Mouse (Mus musculus) hindbrain, postnatal 0 days (tissue): ENCODE results near the gene Zfp775. TPM values are rescaled to one million over a fixed set of nuclear protein-coding genes. Genes with fewer than 3 reads are reported as not detected.
A peak's percentile ranks its signal among the peaks of the same experiment; 100 is the strongest.

ENCODE experiments used
- ATAC-seq: fragments of 200-750 bp; cut with Nextera tagmentation; 2 replicates; pipeline ENCODE4 v1.8.0; 2017; ENCODE audit warnings: mild to moderate bottlenecking, moderate TSS enrichment, moderate library complexity
- DNase-seq: peaks from one replicate; pipeline ENCODE4 v3.0.0-alpha.2; 2015; ENCODE audit warnings: low spot score
- H3K27ac ChIP-seq: fragments of 300-500 bp; sonication (generic); 2 replicates; pipeline ENCODE4 v1.5.1; 2014; ENCODE audit warnings: mild to moderate bottlenecking
- H3K27me3 ChIP-seq: fragments of 300-500 bp; sonication (generic); 2 replicates; pipeline ENCODE4 v1.6.1; 2014; ENCODE audit warnings: low read length, mixed read lengths; ENCODE audit not compliant: insufficient read depth
- H3K36me3 ChIP-seq: fragments of 300-500 bp; sonication (generic); 2 replicates; pipeline ENCODE4 v1.6.1; 2014; ENCODE audit warnings: low read length, mixed read lengths; ENCODE audit not compliant: insufficient read depth
- H3K4me1 ChIP-seq: fragments of 300-500 bp; sonication (generic); 2 replicates; pipeline ENCODE4 v1.6.1; 2014; ENCODE audit warnings: antibody characterized with exemption, low read length, mixed read lengths; ENCODE audit not compliant: insufficient read depth
- H3K4me2 ChIP-seq: fragments of 300-500 bp; sonication (generic); 2 replicates; pipeline ENCODE4 v1.6.1; 2014; ENCODE audit warnings: low read depth, mild to moderate bottlenecking, low read length, moderate library complexity, mixed read lengths
- H3K4me3 ChIP-seq: fragments of 300-500 bp; sonication (generic); 2 replicates; pipeline ENCODE4 v1.5.1; 2014; ENCODE audit warnings: low read length
- H3K9ac ChIP-seq: fragments of 300-500 bp; sonication (generic); replicated peaks from 2 replicates; pipeline ENCODE4 v1.6.1; 2014; ENCODE audit warnings: mild to moderate bottlenecking, low read length, moderate library complexity, mixed read lengths
- H3K9me3 ChIP-seq: fragments of 300-500 bp; sonication (generic); 2 replicates; pipeline ENCODE4 v1.6.1; 2016; ENCODE audit warnings: low read length, mixed read lengths
- CTCF ChIP-seq: IDR thresholded peaks from 2 replicates; pipeline ENCODE4 v1.5.1; 2016; ENCODE audit warnings: antibody characterized with exemption, control low read depth, low read depth
- WGBS: fragments of 180-500 bp; shearing (Covaris S2); extraction: QIAGEN DNeasy Blood & Tissue Kit; methylation state at CpG from one replicate; pipeline ENCODE4 v1.1.7; 2014; 5-methylcytosine and 5-hydroxymethylcytosine counted together
- polyA plus RNA-seq: library from polyadenylated mRNA; unstranded; fragments of >200 nt; fragmentation: Nextera tagmentation; extraction: Ambion mirVana; gene quantifications from 2 replicates; pipeline ENCODE4 v1.2.1, GENCODE M21; 2015
- total RNA-seq: library from RNA; depleted of rRNA; stranded (reverse); fragments of >200 nt; gene quantifications from 2 replicates; pipeline ENCODE4 v1.2.3, GENCODE M21; 2014

Zfp775 gene
- total and polyA plus RNA-seq, 2 experiments from 2014 or later: 8.8 to 11.6 TPM

DNA sequence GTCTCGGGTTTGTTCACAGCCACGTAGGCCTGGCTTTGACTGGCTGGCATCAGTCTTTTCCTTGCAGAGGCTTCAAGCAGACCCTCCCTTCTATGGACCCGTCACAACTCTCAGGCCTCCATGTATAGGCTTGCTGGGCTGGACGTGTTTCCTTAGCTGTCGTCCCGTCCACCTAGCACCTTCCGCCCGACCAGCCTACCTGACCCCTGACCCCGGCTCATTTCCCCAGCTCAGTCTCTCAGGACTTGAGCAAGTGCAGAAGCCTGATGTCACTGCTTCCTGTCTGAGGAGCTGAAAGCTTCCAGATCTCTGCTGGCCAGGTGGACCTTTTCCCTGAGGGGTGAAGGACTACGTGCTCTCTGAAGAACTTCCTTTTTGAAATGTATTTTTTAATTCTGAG lies 28.6 kb upstream of the Zfp775 start:
- Histone ChIP-seq H3K9me3 (no peaks in the 10 kb centered on the region), H3K4me2 (no peak overlapping the region), H3K4me3 (no peak overlapping the region), H3K4me1 (no peaks in the 10 kb centered on the region; the same call in 1 of the 2 replicates), H3K36me3 (no peaks in the 10 kb centered on the region), H3K9ac (no peak overlapping the region), H3K27ac (no peak overlapping the region), H3K27me3 (no peaks in the 10 kb centered on the region)
- no peak for TF ChIP-seq CTCF
- DNase-seq: no peak
- no peak for ATAC-seq
- 73% methylated on average over 10 of the region's 10 CpGs for WGBS

- no peak overlapping the region for H3K27ac ChIP-seq
- no peak overlapping the region for H3K9ac ChIP-seq
- no peaks in the 10 kb centered on the region for H3K36me3 ChIP-seq
- no peak overlapping the region for H3K4me2 ChIP-seq
- ATAC-seq (no peak), DNase-seq (no peak)
- no peaks in the 10 kb centered on the region for H3K9me3 ChIP-seq
- no peak overlapping the region for H3K4me3 ChIP-seq
- WGBS: 79% methylated on average over 3 of the region's 3 CpGs
- no peak for TF ChIP-seq CTCF
- H3K27me3 ChIP-seq: no peaks in the 10 kb centered on the region
- no peaks in the 10 kb centered on the region for H3K4me1 ChIP-seq
Observed at GRCm38 (mm10) chr6:48573981-48574380, 27.9 kb upstream of the Zfp775 start.

- DNase-seq: no peak
- no peaks in the 10 kb centered on the region for H3K27me3 ChIP-seq
- no peaks in the 10 kb centered on the region for H3K9me3 ChIP-seq
- H3K4me2 ChIP-seq: no peak overlapping the region
- H3K27ac ChIP-seq: no peak overlapping the region
- no peak overlapping the region for H3K9ac ChIP-seq
- no peaks in the 10 kb centered on the region for H3K36me3 ChIP-seq
- H3K4me1 ChIP-seq: no peaks in the 10 kb centered on the region
- no peak for ATAC-seq
- TF ChIP-seq CTCF: no peak
- 64% methylated on average over 5 of the region's 5 CpGs for WGBS
- no peak overlapping the region for H3K4me3 ChIP-seq
Observed at GRCm38 (mm10) chr6:48578736-48579135, 23.1 kb upstream of the Zfp775 start.

DNA sequence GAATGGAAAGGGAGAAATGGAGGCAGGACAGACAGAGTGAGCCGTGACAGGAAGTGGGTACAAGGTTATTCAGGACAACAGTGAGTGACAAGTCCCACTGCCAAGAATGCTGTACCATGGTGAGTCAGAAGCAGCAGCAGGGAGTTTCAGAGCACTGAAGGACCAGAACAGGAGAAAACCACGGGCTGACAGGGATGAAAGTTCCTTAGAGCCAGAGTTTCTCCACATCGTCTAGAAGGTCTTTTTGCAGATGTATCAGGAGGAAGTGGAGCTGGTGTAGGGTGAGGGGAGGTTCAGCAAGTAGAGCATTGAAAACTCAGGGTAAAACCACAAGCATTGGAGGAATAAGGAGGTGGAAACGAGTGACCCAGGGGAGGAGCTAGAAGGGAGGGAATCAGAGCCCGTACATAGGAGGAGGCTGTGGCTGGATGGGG lies 22.6 kb upstream of the Zfp775 start:
- no peaks in the 10 kb centered on the region for H3K27me3 ChIP-seq
- H3K9me3 ChIP-seq: no peaks in the 10 kb centered on the region
- no peak overlapping the region for H3K27ac ChIP-seq
- no peak overlapping the region for H3K4me2 ChIP-seq
- H3K36me3 ChIP-seq: no peaks in the 10 kb centered on the region
- no peak overlapping the region for H3K9ac ChIP-seq
- no peak for DNase-seq
- TF ChIP-seq CTCF: no peak
- no peak for ATAC-seq
- H3K4me1 ChIP-seq: no peaks in the 10 kb centered on the region
- 34% methylated on average over 5 of the region's 5 CpGs for WGBS
- no peak overlapping the region for H3K4me3 ChIP-seq

GRCm38 (mm10) chr6:48581257-48581656 lies 20.6 kb upstream of the Zfp775 start:
- DNase-seq (no peak), ATAC-seq (no peak)
- no peaks in the 10 kb centered on the region for H3K27me3 ChIP-seq
- H3K4me1 ChIP-seq: no peaks in the 10 kb centered on the region
- no peak overlapping the region for H3K4me3 ChIP-seq
- H3K9me3 ChIP-seq: no peaks in the 10 kb centered on the region
- no peak overlapping the region for H3K9ac ChIP-seq
- H3K27ac ChIP-seq: no peak overlapping the region
- WGBS: 31% methylated on average over 3 of the region's 3 CpGs
- TF ChIP-seq CTCF: no peak
- no peaks in the 10 kb centered on the region for H3K36me3 ChIP-seq
- H3K4me2 ChIP-seq: no peak overlapping the region

- no peaks in the 10 kb centered on the region for H3K4me1 ChIP-seq
- H3K27me3 ChIP-seq: no peaks in the 10 kb centered on the region
- no peak overlapping the region for H3K9ac ChIP-seq
- peak; percentile 81 for TF ChIP-seq CTCF
- no peaks in the 10 kb centered on the region for H3K36me3 ChIP-seq
- H3K4me2 ChIP-seq: no peak overlapping the region
- H3K4me3 ChIP-seq: no peak overlapping the region
- WGBS: 73% methylated on average over 3 of the region's 3 CpGs
- H3K27ac ChIP-seq: no peak overlapping the region
- peak; percentile 21; the same call in 1 of the 2 replicates for ATAC-seq
- H3K9me3 ChIP-seq: no peaks in the 10 kb centered on the region
- peak; percentile 82 for DNase-seq
Observed at GRCm38 (mm10) chr6:48582037-48582436, 19.8 kb upstream of the Zfp775 start.

GRCm38 (mm10) chr6:48589194-48589750 lies 12.6 kb upstream of the Zfp775 start, which contains the start of gene Gm45021:
TSS of gene Gm45021 (plus strand) at chr6:48589610.
- DNase-seq: no peak
- Histone ChIP-seq H3K9ac (no peak within 1 kb of the TSS), H3K4me3 (no peak within 1 kb of the TSS), H3K36me3 (no peaks in the 10 kb centered on the region), H3K27ac (no peak within 1 kb of the TSS), H3K4me1 (no peaks in the 10 kb centered on the region; the same call in 1 of the 2 replicates), H3K27me3 (no peaks in the 10 kb centered on the region), H3K9me3 (no peaks in the 10 kb centered on the region), H3K4me2 (no peak within 1 kb of the TSS)
- no peak for ATAC-seq
- WGBS: 69% methylated on average over 6 of the region's 6 CpGs
- no peak for TF ChIP-seq CTCF
